In the genomic region with DNA sequence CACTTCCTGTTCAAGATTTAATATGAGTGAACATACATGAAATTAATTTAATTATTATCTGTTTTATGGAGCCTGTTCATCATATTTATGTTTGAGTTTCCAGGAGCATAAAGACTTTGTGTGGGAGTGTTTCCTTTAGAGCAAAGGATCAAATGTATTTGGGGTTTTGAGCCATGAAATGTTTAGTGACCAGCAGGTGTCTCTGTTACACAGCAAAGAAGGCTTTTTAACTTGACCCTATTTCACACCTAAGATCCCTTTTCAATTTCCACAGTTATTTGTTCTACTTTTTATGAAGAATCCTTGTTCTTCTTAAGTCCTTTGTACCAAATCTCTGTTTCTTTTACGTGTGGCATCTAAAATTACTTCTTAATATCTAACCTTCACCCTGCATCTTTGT, we compare ENCODE assay signal across 9 mouse cellular contexts. TPM values are rescaled to one million over a fixed set of nuclear protein-coding genes. Genes with fewer than 3 reads are reported as not detected.
A peak's percentile ranks its signal among the peaks of the same experiment; 100 is the strongest.
DNase-seq lines count a peak whose midpoint lies in the region; ATAC-seq lines count a peak whose summit lies in the region.
"Had no signal": no experiment of that assay in that cellular context is flagged by ENCODE, and none has a peak within 500 bp of the region (broad histone marks: within the 10 kb centered on the region; RNA-seq: fewer than 3 reads in every experiment).

No protein-coding gene starts in this region.

- no peaks in the 10 kb centered on the region for H3K27me3 ChIP-seq in kidney, embryonic 15.5 days
- no peaks in the 10 kb centered on the region for H3K27me3 ChIP-seq in forebrain, embryonic 11.5 days (ENCODE audit: control insufficient read depth, insufficient read depth, low read length)
- no peaks in the 10 kb centered on the region for H3K27me3 ChIP-seq in kidney, embryonic 16.5 days (ENCODE audit: insufficient read depth, low read length)

- H3K9me3 ChIP-seq in kidney, embryonic 15.5 days (replicated peaks): no peaks in the 10 kb centered on the region
- H3K9me3 ChIP-seq in forebrain, embryonic 11.5 days (ENCODE audit: control insufficient read depth, low read length): no peaks in the 10 kb centered on the region
- H3K9me3 ChIP-seq in kidney, embryonic 16.5 days (ENCODE audit: low read length): no peaks in the 10 kb centered on the region

- DNase-seq in kidney, adult 9 months: peak; percentile 46
- peak; percentile 76 for DNase-seq in CD4-positive, CD25-positive, alpha-beta regulatory T cell, adult 2 months (ENCODE audit: low read depth, low spot score)
- DNase-seq in R1 (ENCODE audit: low read depth, low spot score): peak; percentile 22
- no peak for DNase-seq in forebrain, embryonic 11.5 days (ENCODE audit: low spot score)
- no peak for DNase-seq in natural killer cell, adult 2 months (ENCODE audit: low spot score in 2 of 2)

- ATAC-seq in kidney, embryonic 15.5 days (replicated peaks; ENCODE audit: low FRiP score): no peak
- ATAC-seq in inflammation-experienced regulatory T-cells, adult 6 months: peak; percentile 84
- ATAC-seq in forebrain, embryonic 11.5 days (replicated peaks; ENCODE audit: low FRiP score): no peak
- no peak for ATAC-seq in kidney, embryonic 16.5 days (ENCODE audit: low FRiP score, low TSS enrichment)

- no peak overlapping the region for H3K4me2 ChIP-seq in kidney, embryonic 15.5 days
- no peak overlapping the region for H3K4me2 ChIP-seq in forebrain, embryonic 11.5 days (ENCODE audit: low read depth, low read length, severe bottlenecking)
- no peak overlapping the region for H3K4me2 ChIP-seq in kidney, embryonic 16.5 days (replicated peaks; ENCODE audit: low read depth, low read length)

- no peak overlapping the region for H3K4me3 ChIP-seq in kidney, embryonic 15.5 days (replicated peaks)
- no peak overlapping the region for H3K4me3 ChIP-seq in forebrain, embryonic 11.5 days (ENCODE audit: low read depth, low read length)
- H3K4me3 ChIP-seq in kidney, embryonic 16.5 days (ENCODE audit: low read length): no peak overlapping the region
- H3K4me3 ChIP-seq: myocyte had no signal

- H3K27ac ChIP-seq in kidney, embryonic 15.5 days: no peak overlapping the region
- H3K27ac ChIP-seq in forebrain, embryonic 11.5 days (ENCODE audit: low read depth, low read length): no peak overlapping the region
- no peak overlapping the region for H3K27ac ChIP-seq in kidney, embryonic 16.5 days (ENCODE audit: low read length)

- H3K9ac ChIP-seq in kidney, embryonic 15.5 days: no peak overlapping the region
- no peak overlapping the region for H3K9ac ChIP-seq in forebrain, embryonic 11.5 days (ENCODE audit: low read length)
- H3K9ac ChIP-seq in kidney, embryonic 16.5 days (replicated peaks; ENCODE audit: low read length): no peak overlapping the region

- 40% methylated on average over 1 of the region's 1 CpGs for whole genome bisulfite sequencing in kidney, embryonic 15.5 days
- WGBS in forebrain, embryonic 11.5 days: 52% methylated on average over 1 of the region's 1 CpGs
- WGBS in kidney, embryonic 16.5 days: 50% methylated on average over 1 of the region's 1 CpGs

- no peaks in the 10 kb centered on the region for H3K4me1 ChIP-seq in kidney, embryonic 15.5 days
- H3K4me1 ChIP-seq in forebrain, embryonic 11.5 days (replicated peaks; ENCODE audit: control insufficient read depth, insufficient read depth, low read length): no peaks in the 10 kb centered on the region
- H3K4me1 ChIP-seq in kidney, embryonic 16.5 days (ENCODE audit: insufficient read depth, low read length): no peaks in the 10 kb centered on the region

- H3K36me3 ChIP-seq in kidney, embryonic 15.5 days: no peaks in the 10 kb centered on the region
- H3K36me3 ChIP-seq in forebrain, embryonic 11.5 days (ENCODE audit: control insufficient read depth, insufficient read depth, low read length): no peaks in the 10 kb centered on the region
- H3K36me3 ChIP-seq in kidney, embryonic 16.5 days (ENCODE audit: insufficient read depth, low read length): no peaks in the 10 kb centered on the region

RNA-seq across cellular contexts. Expression of a gene that starts 12.4 kb away (rescaled TPM):
- 33.8 and 34.7 TPM in 2 replicates for polyA plus RNA-seq in kidney, embryonic 15.5 days (2015; fragmentation: Nextera tagmentation; extraction: Ambion mirVana)
- 10 to 100 TPM in 2 of 3 experiments, 1 to 10 TPM in 1; 8.5 to 14.0 (median 12.6) TPM for polyA plus RNA-seq in inflammation-experienced regulatory T-cells, adult 6 months (2017; shearing (Covaris generic))
- 35.4 and 37.0 TPM in 2 replicates for polyA plus RNA-seq in forebrain, embryonic 11.5 days (2014; fragmentation: Nextera tagmentation; extraction: Ambion mirVana)
- polyA plus RNA-seq in kidney, embryonic 16.5 days (2015; fragmentation: Nextera tagmentation; extraction: Ambion mirVana): 33.2 and 33.3 TPM in 2 replicates

Comparison
In these comparisons a context has a peak if more than half of its experiments do, and no peak if none do; other contexts are left out.
1. DNase-seq: peak in kidney, adult 9 months (single experiment), CD4-positive, CD25-positive, alpha-beta regulatory T cell, adult 2 months (single experiment) and R1 (single experiment); none in forebrain, embryonic 11.5 days (single experiment) and natural killer cell, adult 2 months (0 of 2).